Mouse (Mus musculus) CD4-positive, CD25-positive, alpha-beta regulatory T cell, adult 2 months (primary cell): Measurements from ENCODE around the gene Gm21969.

Experiments used
- DNase-seq: peaks from one replicate; pipeline ENCODE4 v3.0.0-alpha.2; 2012; ENCODE audit warnings: low read depth, low spot score

Gm21969 gene

DNA sequence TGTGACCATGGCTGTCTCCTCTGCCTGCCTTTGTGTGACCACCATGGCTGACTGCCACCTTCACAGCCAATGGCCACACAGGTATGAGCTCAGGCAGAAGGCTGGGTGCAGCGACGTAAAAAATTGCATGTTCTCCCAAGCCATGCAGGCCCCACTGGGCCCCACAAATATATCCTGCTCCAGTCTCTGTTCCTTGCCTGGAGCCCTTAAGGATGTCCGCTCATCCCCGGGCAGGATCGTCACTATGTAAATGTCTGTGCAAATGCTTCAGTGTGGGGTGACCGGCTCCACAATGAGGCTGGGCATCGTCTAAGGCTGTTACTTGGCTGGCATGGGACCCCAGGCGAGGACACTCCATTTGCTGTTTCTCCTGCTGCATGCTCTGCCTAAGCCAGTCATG is 50.3 kb downstream of the Gm21969 start, which contains the start of gene Tas1r2:
TSS of gene Tas1r2 (plus strand) at position 301 of the 400 bp plus-strand sequence.
- DNase-seq: no peak

DNA sequence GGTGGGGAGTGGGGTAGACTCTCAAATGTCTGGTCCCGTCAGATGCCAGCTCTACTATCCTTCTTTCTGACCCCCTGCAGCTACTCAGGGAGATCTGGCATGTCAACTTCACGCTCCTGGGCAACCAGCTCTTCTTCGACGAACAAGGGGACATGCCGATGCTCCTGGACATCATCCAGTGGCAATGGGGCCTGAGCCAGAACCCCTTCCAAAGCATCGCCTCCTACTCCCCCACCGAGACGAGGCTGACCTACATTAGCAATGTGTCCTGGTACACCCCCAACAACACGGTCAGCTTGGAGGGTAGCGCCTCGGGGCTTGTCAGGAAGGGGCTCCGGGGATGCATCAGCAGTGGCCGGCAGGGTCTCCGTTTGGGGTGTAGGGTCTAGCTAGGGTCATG is 58.9 kb downstream of the Gm21969 start:
- no peak for DNase-seq

- no peak for DNase-seq
Observed at GRCm38 (mm10) chr4:139667632-139668031, 64.6 kb downstream of the Gm21969 start.

- peak; percentile 82 for DNase-seq
Observed at GRCm38 (mm10) chr4:139669847-139670246, 66.9 kb downstream of the Gm21969 start.

DNA sequence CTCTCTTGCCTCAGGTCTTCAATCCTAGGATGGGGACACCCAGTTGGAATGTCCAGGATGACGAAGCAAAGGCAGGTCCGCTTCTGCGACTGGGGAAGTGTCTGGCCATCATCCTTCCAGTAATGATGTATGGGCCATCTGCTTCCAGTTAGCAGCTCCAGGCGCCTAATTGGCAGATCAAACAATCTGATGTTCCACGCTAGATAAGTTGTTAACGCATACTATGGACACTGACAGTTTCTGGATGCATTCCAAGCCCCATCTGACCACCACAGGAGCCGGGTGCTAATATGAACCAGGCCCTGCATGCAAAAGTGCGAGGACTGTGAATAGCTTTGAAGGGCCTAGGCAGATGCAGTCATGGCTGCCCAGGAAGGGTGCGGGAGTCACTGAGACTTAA is 72.7 kb downstream of the Gm21969 start:
- DNase-seq: no peak

DNA sequence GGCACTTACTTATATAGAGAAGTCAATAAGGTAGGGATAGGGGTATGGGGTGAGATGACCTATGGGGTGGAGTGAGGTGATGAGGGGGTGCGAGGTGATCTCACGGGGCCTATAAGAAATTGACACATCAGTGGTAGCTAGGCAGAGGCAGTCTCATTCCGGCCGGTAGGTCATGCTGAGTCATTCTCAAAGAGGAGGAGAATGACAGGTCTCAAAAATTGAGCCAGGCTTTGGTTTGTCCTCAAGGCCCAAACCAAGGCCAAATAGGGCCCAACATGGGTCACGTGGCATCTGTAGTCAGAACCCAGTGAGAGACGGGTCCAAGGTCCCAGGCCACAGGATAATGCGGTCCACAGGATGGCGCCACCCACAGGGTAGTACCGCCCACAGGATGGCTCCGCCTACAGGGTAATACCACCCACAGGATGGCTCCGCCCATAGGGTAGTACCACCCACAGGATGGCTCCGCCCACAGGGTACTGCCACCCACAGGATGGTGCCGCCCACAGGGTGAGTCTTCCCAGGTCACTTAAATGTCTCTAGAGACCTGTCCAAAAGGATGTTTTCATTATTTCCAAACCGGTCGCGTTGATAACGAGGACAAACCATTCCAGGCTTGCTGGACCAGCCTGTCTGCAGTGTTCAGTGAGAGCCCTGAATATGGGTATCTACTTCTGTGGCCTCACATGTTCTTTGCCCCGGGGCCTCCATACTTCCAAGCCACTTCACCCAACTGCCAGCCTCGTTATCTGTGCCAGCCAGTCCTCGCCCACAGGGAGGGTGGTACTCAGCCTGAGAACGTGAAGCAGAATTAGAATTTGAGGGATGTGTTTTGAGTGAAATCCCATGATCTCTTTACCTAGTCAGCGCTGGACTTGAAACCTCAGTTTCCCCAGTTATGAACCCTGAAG is 81.0 kb downstream of the Gm21969 start:
- DNase-seq: peak; percentile 7

GRCm38 (mm10) chr4:139684639-139685017 is 81.6 kb downstream of the Gm21969 start:
- peak; percentile 58 for DNase-seq

DNA sequence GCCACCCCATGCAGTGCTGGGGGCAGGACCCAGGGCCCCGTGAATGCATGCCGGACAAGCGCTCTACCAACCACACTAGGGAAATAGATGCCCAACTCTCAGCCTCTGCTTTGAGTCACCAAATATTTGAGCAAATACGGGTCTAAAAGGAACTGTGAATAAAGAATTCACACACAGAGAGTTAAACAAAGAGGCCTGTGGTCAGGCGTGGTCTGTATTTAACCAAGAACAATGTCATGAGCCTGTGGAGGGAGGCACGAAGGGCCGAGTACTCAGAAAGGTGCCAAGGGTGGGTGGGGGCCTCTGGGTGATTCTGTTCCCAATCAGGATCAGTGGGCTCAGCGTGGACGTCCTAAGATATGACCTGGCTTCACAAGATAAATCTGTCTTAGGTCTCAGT is 85.1 kb downstream of the Gm21969 start:
- DNase-seq: no peak

DNA sequence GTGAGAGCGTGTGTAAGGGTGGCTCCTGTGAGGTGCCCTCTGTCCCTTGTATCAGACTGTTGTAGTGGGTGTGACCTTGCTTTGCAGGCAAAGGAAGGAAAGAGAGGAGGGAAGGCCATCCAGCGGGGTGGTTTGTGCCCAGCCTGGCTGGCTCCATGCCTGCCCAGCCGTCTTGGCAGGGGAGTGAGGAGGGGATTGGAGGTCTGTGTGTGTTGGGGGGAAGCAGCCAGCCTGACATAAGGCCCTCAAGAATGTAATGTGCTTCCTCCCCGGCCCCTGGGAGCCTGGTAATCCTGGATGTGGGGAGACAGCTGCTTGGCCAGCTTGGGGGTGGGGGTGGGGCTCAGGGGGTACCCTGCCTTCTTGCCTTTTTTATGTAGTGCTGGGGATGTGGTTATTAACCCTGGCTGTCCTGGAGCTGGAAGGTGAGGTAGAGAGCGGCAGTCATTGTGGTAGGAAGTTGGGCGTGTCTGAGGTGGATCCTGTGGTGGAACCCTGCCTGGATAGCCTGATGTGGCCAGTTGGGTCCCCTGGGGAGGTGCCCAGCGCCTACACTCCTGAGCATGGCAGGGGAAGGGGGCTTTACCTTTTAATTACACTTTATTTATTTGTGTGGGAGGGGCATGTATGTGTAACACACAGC is 86.8 kb downstream of the Gm21969 start:
- no peak for DNase-seq

GRCm38 (mm10) chr4:139693315-139693714 is 90.3 kb downstream of the Gm21969 start:
- DNase-seq: no peak

GRCm38 (mm10) chr4:139697755-139698154 is 94.8 kb downstream of the Gm21969 start:
- DNase-seq: no peak

GRCm38 (mm10) chr4:139698602-139699001 is 95.6 kb downstream of the Gm21969 start:
- no peak for DNase-seq

- DNase-seq: no peak
Observed at GRCm38 (mm10) chr4:139702914-139703313, 99.9 kb downstream of the Gm21969 start.

GRCm38 (mm10) chr4:139703468-139703867 is 100.5 kb downstream of the Gm21969 start:
- DNase-seq: peak; percentile 25

- no peak for DNase-seq
Observed at GRCm38 (mm10) chr4:139705986-139706385, 103.0 kb downstream of the Gm21969 start.

DNA sequence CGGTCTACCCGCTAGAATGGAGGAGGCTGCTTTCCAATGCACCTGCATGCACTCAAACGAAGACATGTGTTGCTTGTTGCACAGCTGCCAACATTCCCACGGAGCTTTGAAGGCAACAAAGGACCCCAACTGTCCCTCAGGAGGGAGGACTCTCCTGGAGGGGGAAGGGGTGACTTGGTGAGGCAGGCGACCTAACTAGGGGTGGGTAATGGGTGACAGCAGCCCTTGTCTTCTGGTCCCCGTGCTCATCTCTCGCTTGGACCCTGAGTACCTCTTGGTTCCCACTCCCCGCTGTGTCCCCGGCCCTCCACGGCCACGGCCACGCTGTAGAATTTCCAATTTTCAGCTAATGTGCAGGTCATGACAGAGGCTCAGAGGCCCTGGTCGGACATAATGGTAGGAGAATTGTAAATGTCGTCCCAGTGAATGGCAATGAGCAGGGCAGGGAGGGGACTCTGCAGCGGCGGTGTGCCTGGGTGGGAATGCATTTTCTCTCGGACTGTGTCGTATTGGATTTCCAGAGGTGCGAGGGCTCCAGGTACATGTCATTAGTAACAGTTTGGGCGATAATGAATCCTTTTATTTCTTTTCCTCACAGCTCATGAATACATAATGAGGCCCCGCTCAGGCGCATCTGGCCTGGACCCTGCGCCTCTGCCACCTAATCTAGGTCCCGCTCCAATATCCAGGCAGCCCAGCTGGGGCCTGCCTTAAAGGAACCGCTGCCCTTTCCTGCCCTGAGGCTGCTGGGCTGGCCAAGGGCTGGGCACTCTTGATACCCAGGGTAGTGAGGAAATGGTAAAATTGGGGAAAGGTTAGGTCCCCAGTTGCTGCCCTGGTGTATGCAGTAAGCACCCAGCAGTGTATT is 107.7 kb downstream of the Gm21969 start:
- no peak for DNase-seq
